In the genomic region with DNA sequence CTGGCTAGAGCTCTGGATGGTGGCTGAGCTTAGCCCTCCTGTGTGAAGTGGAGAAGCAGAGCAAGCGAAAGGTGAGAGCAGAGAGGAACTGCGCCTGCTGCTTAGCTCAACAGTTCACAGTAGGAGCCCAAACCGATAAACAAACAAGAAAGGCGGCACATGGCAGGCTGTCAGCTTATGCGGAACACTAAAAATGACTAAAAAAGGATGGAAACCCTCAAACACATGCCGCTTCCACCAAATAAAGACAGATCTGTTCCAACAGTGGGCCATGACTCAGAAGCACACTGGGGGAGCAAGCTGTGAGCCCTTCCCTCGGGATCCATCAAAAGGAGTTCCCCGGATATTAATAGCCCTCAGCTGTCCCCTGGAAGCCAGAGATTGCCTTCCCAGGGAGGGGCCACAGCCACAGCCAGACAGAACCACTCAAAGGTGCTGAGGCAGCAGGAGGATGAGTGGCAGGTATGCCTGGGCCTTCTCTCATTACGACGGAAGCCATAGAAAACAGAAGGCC, we compare ENCODE assay signal across 8 mouse cellular contexts. TPM values are rescaled to one million over a fixed set of nuclear protein-coding genes. Genes with fewer than 3 reads are reported as not detected.
A peak's percentile ranks its signal among the peaks of the same experiment; 100 is the strongest.
DNase-seq lines count a peak whose midpoint lies in the region; ATAC-seq lines count a peak whose summit lies in the region.

No protein-coding gene starts in this region.

- no peaks in the 10 kb centered on the region for H3K27me3 ChIP-seq in midbrain, embryonic 12.5 days
- H3K27me3 ChIP-seq in midbrain, embryonic 11.5 days (ENCODE audit: control insufficient read depth, insufficient read depth, low read length), result no peaks in the 10 kb centered on the region; the same call in 1 of the 2 replicates
- H3K27me3 ChIP-seq in forebrain, embryonic 16.5 days (replicated peaks; ENCODE audit: control insufficient read depth, insufficient read depth, low read length), result no peaks in the 10 kb centered on the region
- no peaks in the 10 kb centered on the region for H3K27me3 ChIP-seq in splenic B cell, adult 2 months (ENCODE audit: control insufficient read depth, insufficient read depth, low read length, poor library complexity, severe bottlenecking)

- 33% methylated on average over 10 of the region's 10 CpGs for WGBS in midbrain, embryonic 12.5 days
- WGBS in midbrain, embryonic 11.5 days, result 25% methylated on average over 10 of the region's 10 CpGs
- WGBS in forebrain, embryonic 16.5 days, result 21% methylated on average over 10 of the region's 10 CpGs

- peak; percentile 43 for DNase-seq in cerebellum, adult 11-12 months
- DNase-seq in cerebellum, postnatal 4 days (ENCODE audit: low spot score in 2 of 2), result no peak
- no peak for DNase-seq in midbrain, embryonic 11.5 days (ENCODE audit: low spot score, missing footprints)
- peak; percentile 66 to 72 for DNase-seq in left cerebral cortex, adult 9 months (ENCODE audit: low spot score in 2 of 2)
- peak; percentile 54 for DNase-seq in splenic B cell, adult 2 months (ENCODE audit: low read depth, low spot score)

- no peaks in the 10 kb centered on the region for H3K36me3 ChIP-seq in midbrain, embryonic 12.5 days
- H3K36me3 ChIP-seq in midbrain, embryonic 11.5 days (ENCODE audit: control insufficient read depth, insufficient read depth, low read length), result no peaks in the 10 kb centered on the region
- H3K36me3 ChIP-seq in forebrain, embryonic 16.5 days (ENCODE audit: control insufficient read depth, insufficient read depth), result no peaks in the 10 kb centered on the region
- H3K36me3 ChIP-seq in splenic B cell, adult 2 months (ENCODE audit: control insufficient read depth, insufficient read depth, low read length, poor library complexity, severe bottlenecking), result no peaks in the 10 kb centered on the region

- ATAC-seq in midbrain, embryonic 12.5 days (ENCODE audit: low FRiP score, low read depth), result no peak
- no peak for ATAC-seq in midbrain, embryonic 11.5 days (ENCODE audit: low FRiP score)
- ATAC-seq in forebrain, embryonic 16.5 days, result peak; percentile 25
- ATAC-seq in monocyte, adult 5-6 weeks (replicated peaks; ENCODE audit: insufficient number of reproducible peaks, low FRiP score, low TSS enrichment, poor library complexity, severe bottlenecking), result no peak

- H3K27ac ChIP-seq in midbrain, embryonic 12.5 days (replicated peaks), result 0 out of 2 replicates have a peak overlapping the region, but pooled peaks have one; percentile 30
- H3K27ac ChIP-seq in midbrain, embryonic 11.5 days (ENCODE audit: low read depth, low read length), result no peak overlapping the region
- peak overlapping the region; percentile 31 for H3K27ac ChIP-seq in forebrain, embryonic 16.5 days (ENCODE audit: low read length)

- no peak overlapping the region for H3K9ac ChIP-seq in midbrain, embryonic 12.5 days (replicated peaks)
- no peak overlapping the region for H3K9ac ChIP-seq in midbrain, embryonic 11.5 days (ENCODE audit: low read length)
- H3K9ac ChIP-seq in forebrain, embryonic 16.5 days (replicated peaks; ENCODE audit: low read depth, low read length), result no peak overlapping the region

- H3K4me3 ChIP-seq in midbrain, embryonic 12.5 days, result no peak overlapping the region
- H3K4me3 ChIP-seq in midbrain, embryonic 11.5 days (ENCODE audit: low read depth, low read length), result no peak overlapping the region
- H3K4me3 ChIP-seq in forebrain, embryonic 16.5 days (replicated peaks; ENCODE audit: low read length), result no peak overlapping the region

- H3K9me3 ChIP-seq in midbrain, embryonic 12.5 days, result no peaks in the 10 kb centered on the region
- no peaks in the 10 kb centered on the region for H3K9me3 ChIP-seq in midbrain, embryonic 11.5 days (ENCODE audit: control insufficient read depth, low read length)
- H3K9me3 ChIP-seq in forebrain, embryonic 16.5 days (ENCODE audit: control insufficient read depth, low read length), result no peaks in the 10 kb centered on the region

- H3K4me2 ChIP-seq in midbrain, embryonic 12.5 days (replicated peaks), result no peak overlapping the region
- H3K4me2 ChIP-seq in midbrain, embryonic 11.5 days, result no peak overlapping the region
- no peak overlapping the region for H3K4me2 ChIP-seq in forebrain, embryonic 16.5 days (ENCODE audit: low read length)

- peaks cover 56% of the 10 kb centered on the region for H3K4me1 ChIP-seq in midbrain, embryonic 12.5 days
- peaks cover 23% of the 10 kb centered on the region for H3K4me1 ChIP-seq in midbrain, embryonic 11.5 days (ENCODE audit: control insufficient read depth, insufficient read depth, low read length)
- peaks cover 38% of the 10 kb centered on the region for H3K4me1 ChIP-seq in forebrain, embryonic 16.5 days (replicated peaks; ENCODE audit: control insufficient read depth, insufficient read depth, low read length)

RNA-seq across cellular contexts. Expression of gene Ccdc88c, which starts 20.8 kb away (rescaled TPM):
- polyA plus RNA-seq in midbrain, embryonic 12.5 days (2016; fragmentation: Nextera tagmentation; extraction: Ambion mirVana), result 17.1 and 19.6 TPM in 2 replicates
- polyA plus RNA-seq in midbrain, embryonic 11.5 days (2014; fragmentation: Nextera tagmentation; extraction: Ambion mirVana), result 11.0 TPM in 2 replicates
- 18.1 and 20.7 TPM in 2 replicates for polyA plus RNA-seq in forebrain, embryonic 16.5 days (2015; fragmentation: Nextera tagmentation; extraction: Ambion mirVana)
- total RNA-seq in monocyte, adult 5-6 weeks (2017), result 350 to 541 TPM (median 365 TPM) in 3 replicates

Comparison
In these comparisons a context has a peak if more than half of its experiments do, and no peak if none do; other contexts are left out.
1. DNase-seq: peak in cerebellum, adult 11-12 months (single experiment), left cerebral cortex, adult 9 months (2 of 2) and splenic B cell, adult 2 months (single experiment); none in cerebellum, postnatal 4 days (0 of 2) and midbrain, embryonic 11.5 days (single experiment).